Mouse (Mus musculus) embryo, embryonic 10.5 days (tissue): ENCODE results near the gene Polr1b.

Experiments used
- DNase-seq: peaks from one replicate; pipeline ENCODE4 v3.0.0-alpha.2; 2015; ENCODE audit warnings: low spot score

Gene Polr1b

DNA sequence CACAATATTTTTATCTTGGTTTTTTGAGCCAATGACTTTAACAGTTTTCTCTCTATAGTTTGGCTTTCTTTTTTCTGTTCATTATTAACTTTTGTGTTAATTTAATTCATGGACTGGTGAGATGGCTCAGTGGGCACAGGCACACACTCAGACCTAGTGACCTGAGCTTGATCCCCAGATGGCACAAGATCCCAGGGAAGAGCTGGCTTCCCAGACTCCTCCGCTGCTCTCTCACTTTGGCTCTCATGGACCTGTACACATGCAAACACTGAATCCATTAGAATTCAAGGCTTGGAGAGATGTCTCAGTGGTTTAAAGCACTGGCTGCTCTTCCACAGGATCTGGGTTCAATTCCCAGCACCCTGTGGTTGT is 15.6 kb downstream of the Polr1b start:
- DNase-seq = no peak

DNA sequence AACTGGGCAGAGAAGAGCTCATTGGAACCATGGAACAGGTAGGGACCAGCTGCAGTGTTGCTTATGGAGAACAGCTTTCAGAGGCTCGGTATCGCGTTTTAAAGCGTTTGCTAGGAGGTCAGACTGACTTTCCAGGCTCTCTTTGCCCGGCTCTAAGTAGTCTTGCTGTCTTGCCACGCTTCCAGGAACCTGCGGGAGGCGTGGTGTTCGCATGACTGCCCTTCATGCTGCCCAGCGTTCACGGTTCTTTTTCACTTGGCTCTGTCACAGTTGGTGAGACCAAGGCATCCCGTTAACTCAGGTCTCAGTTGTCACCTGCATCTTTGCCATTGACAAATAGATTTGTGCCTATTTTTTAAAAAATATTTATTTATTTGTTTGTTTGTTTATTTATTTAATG is 17.3 kb downstream of the Polr1b start:
- no peak for DNase-seq

DNA sequence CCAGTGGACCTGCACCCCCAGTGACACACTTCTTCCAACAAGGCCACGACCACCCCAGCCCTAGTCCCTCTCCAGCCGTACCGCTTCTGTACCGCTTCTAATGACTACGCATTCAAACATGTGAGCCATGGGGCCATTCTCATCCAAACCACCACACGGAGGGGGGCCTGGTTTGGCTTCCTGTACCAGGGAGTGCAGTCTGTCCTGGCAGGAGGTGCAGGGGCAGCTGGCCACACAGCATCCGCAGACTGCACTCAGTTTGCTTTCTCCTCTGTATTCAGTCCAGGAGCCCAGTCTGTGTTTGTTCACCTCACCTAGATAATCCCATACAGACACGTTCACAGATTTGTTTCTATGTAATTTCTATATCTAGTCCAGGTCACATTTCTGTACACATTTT is 21.2 kb downstream of the Polr1b start:
- no peak for DNase-seq

DNA sequence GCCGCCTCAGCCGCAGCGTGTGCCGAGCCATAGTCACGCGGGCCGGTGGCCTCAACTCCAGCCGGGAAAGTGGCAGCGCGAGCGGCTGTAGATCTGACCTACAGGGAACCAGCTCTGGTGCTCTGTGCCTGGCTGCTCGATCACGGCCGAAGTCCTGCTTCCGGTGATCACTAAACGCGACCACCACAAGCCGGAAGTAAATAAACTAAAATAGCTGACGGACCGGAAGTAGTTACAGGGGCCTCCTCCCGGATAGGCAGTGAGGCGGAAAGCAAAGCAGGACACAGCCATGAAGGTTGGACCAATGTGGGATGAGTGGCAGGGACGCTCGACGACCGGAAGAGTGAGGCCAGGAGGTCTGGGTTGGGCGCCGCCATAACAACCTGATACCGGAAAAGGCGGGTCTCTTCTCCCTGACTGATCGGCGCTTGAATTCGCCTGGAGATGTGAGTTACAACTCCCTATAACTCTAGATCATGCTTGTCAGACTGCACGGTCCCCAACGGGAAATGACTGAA is 28.7 kb downstream of the Polr1b start, which contains the start of gene Chchd5:
TSS of gene Chchd5 (plus strand) at position 289 of the 518 bp plus-strand sequence.
- DNase-seq = peak; percentile 98

DNA sequence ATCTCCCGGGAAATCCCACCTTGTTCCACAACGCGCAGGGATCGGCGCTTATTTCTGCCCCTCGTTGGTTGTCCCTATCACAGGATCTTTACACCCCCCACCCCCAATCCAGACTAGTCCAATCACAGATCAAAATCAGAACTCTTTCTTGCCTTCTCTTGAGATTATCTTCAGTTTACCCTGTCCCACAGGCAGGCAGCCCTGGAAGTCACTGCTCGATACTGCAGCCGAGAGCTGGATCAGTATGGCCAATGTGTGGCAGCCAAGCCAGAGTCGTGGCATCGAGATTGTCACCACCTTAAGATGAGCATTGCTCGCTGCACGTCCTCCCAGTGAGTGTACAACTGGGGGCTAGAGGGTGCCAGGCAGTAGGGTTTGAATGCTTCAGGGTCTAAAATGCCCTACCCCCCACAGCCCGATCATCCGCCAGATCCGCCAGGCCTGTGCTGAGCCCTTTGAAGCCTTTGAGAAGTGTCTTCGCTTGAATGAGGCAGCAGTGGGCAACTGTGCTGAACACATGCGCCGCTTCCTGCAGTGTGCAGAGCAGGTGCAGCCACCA is 29.3 kb downstream of the Polr1b start:
- no peak for DNase-seq

DNA sequence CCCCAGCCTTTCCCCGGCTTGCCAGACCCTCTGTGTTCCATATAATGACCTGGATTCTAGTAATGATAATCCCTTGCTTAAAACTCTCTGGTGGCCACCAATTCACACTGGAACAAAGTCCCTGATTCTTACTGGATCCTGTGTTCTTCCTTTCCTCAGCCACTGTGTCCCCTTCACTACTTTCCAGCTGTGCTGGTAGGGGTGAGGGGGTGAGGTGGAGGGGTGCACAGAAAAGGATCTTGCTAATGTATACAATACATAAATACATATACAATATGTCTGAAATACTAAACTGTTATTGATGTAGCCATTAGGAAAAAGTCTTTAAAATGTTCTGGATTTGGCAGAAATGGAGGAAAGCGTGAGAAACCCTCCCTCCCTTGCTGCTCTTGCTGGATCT is 30.0 kb downstream of the Polr1b start:
- no peak for DNase-seq

DNA sequence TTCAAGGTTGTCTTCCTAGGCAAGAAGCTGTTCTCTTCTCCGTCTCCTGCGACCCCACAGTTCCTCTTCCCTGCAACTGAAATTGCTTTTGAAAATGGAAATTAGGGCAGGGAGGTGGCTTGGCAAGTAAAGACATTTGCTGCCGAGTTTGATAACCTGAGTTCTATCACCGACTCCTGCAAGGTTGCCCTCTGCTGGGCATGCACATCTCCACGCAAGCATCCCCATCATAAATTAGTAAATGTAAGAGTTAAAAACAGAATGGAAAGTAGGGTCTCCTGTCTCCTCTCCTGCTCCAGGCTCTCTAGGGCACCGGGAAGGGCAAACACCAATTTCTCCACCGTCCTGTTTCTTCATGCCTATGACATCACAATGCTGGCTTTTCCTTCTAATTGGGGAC is 31.4 kb downstream of the Polr1b start:
- DNase-seq = no peak

DNA sequence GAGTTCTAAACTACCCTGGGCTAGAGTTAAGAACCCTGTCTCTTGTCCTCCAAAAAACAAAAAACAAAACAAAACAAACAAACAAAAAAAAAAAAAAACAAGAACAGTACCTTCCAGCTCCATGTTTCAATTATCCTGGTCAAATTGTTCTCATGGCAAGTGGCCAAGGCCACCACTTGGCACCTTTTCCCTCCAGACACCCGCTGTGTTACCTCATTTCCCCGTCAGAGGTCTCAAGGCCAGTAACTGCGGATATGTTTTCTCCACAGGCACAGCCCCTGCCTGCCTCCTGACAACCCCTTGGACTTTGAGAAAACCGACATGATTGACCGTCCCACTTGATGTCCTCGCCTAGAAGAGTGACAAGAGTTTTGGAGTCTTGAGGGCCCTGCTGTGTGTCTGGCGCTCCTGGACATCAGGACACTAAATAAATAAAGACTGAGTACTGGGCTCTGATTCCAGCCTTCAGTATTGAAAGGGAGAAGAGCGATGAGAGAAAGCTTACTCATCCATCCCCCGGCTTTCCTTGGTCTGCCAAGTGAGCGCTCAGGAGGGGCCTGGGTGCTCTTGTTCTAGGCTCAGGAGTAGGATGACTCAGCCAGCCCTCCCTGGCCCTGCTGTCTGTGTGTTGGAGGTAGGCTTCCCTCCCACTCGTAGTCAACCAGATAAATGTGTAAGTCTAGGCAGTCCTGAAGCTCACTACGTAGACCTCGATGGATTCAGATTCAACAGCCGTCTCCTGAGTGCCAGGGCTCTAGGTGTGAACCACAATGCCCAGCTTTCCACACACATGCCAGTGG is 32.4 kb downstream of the Polr1b start:
- no peak for DNase-seq

DNA sequence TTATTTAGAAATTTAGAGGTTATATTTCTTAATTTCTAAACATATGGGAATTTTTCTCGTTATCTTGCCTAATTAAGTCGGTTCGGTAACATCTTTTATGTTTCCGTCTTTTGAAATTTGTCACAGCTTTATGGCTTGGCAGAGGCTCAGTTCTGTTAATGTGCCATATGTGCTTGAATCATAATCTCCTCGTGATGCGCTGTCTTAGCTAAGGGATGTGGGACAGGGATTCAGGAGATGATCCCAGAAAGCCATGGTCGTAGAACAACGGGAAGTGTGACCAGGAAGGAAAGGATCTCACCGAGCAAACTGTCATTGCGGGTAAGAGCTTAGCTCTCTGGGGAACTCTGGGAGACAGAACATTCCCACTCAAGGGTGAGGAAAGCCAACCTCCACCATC is 39.1 kb downstream of the Polr1b start:
- DNase-seq = no peak

DNA sequence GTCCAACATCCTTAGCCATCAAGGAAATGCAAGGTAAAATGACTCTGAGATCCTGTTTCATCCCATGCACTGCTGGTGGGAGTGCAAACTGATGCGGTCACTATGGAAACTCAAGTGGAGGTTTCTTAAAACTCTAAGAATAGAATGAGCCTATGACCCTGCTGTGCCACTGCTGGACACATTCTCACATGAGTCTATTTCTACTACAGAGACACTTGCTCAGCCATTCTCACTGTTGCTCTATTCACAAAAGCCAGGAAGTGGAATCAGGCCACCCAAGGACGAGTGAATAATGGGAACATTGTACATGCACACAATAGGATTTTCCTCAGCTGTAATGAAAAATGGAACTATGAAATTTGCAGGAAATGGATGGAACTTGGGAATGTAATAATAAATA is 48.0 kb downstream of the Polr1b start:
- DNase-seq = peak; percentile 43

DNA sequence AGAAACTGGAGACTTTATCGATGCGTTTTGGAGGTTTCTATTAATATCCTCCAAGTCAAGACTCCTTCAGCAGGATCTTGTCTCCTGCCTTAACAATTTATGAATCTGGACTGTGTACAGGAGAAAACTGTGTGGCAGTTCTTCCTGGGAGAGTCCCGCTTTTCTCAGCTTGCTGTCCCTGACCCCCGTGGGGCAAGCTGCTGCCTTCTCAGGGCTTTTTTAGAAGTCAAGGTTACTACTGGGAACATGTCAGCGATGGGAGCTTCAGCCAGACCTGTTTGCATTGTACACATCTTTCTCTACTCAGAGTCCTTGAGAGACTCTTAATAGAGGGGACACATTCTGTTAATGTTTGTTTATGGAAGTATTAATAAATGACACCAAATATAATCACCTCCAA is 49.6 kb downstream of the Polr1b start:
- no peak for DNase-seq

DNA sequence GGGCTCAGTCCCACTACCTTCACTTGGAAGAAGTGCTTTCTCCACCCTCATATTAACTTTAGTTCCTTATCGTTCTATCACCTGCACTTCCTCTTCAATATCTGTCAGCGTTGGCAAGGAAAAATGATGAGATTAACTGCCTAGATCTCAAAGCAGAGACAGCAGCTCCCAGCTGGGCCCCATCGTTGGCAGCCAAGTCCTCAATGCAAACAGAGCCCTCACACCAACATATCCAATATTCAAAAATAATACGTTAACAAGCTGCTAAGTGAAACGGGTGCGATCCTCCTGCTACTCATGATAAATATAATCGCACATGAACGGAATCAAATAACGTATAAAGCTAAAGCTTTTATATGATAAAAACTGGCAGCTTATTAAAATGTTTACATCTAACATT is 50.3 kb downstream of the Polr1b start:
- DNase-seq = no peak

DNA sequence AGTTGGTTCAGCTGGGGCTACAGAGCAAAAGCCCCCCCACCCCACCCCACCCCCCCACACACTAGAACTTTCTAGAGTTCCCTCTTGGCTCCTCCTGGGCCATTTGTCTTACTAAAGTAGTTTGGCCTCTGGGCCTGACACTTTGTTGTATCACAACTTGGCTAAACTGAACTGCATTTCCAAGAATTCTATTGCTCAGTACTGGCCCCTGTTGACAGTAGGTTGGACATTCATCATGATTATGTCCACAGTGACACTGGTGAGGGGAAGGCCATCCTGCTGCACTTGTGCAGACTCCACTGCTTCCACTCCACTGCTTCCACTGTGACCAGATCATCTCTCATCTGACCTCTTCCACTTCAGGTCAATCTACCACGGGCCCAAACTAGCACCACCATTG is 52.0 kb downstream of the Polr1b start:
- no peak for DNase-seq

DNA sequence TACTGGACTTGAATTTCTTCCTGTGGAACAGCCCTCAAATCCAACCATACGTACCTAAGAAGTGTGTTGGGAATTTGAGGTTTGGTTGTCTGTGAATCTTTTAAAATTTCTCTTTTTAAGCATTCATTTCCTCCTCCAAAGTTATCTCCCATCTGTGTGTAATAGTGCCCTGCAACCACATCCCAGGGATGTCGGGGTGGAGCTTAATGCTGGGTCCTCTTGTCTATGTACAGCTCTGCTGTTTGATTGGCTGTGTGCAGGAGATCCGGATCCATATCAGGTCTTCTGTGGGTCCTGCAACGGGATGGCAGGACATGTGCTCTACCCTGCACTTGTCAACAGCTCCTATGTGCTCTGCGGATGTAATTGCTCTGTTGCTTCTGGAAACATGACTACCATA is 64.0 kb downstream of the Polr1b start:
- DNase-seq = no peak

DNA sequence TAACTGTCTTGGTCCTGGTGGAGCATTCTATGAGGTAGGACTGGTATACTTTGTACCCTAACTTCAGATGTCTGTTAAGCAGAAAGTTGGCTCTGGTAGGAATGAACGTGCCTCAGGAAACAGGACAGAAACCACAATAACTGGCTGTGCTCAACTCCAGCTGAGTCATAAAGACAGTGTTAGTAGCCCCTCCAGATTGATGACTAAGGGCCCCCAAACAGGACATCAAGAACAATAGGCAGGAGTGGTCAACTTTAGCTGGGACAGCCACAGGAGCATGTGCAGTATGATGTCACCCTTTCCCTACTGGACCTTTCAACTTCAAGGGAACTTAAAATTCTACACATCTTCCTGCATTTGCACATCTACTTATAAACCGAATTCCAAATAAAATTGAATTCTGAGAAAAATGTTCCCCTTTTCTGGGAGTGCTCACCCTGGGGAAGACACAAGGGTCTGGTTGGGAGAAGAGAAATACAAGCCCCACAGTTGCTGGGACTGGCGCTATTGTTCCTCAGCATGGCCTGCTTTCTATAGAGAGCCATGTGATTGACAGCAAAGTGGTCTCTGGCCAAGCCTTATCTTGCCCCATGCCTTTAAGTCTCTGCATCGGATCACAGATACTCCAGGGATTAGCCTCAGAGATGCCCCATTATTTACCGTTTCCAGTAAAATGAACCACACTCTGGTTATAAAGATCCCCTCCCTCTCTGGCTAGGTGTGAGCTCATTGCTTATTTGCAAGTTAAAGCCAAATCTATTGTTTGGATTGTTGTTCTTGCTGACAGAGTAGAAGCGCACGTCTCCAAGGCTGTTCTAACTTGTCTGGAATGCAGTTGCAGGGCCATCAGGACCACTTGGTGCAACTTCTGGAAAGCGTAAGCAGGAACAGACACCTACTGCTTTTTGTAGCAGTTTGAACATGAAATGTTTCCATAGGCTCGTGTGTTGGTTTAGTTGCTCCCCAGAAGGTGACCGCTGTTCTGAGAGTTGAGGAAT is 66.0 kb downstream of the Polr1b start:
- no peak for DNase-seq

DNA sequence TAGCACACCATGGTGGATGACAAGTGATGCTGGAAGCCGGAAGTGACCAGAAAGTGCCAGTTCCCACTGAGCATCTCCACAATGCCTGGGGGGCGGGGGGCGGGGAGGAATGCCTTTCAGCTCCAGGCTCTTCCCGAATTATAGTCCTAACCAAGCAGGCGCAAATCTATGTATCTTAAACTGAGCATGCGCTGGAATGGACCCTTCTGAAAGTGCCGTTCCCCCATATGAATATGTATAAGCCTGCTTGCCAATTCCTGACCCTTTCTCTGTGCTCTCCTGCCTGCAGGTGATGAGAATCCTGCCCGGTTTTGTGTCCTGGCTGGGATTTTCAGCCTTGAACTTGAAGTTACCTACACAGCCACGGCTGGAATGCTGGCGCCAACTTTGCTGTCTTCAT is 72.6 kb downstream of the Polr1b start:
- DNase-seq = no peak

DNA sequence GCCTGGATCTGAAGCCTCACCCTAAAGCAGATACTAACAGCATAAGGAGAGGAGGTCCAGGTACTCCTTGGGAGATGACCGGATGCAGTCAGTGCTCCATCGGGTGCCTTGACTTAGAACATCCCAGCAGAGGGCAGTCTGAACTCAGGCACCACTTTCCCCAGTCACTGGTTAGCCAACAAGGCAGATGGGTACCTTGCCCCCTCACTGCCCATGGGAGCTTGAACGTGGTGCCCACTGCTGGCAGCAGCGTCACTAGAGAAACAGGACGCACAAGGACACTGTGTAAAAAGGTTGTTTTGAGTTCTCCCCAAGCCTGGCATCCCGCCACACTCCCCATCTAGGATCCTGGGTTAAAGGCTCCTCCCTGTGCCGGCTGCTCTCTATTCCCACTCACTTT is 73.7 kb downstream of the Polr1b start:
- DNase-seq = peak; percentile 64

DNA sequence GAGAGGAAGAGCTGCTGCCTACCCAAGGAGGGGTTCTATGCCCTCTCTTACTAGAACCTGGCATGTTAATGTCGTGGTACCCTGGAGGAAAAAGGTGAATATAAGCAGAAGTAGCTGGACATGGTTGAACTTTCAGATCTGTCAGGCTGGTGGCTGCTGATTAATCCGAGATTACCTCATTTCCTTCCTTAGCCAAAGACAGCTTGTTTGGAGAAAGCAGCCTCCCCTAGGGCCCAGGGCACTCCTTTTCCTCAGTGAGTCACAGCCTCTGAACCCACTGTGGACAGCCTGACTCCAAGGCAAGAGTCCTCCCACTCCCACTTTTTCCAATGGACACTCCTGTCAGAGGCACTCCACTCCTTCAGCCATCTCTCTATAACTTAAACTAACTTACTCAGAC is 74.8 kb downstream of the Polr1b start:
- DNase-seq = no peak
